In genomic region chr3:135731292-135732047, GRCm38 (mm10) we compare ENCODE assay signal across 8 mouse cellular contexts. TPM values are rescaled to one million over a fixed set of nuclear protein-coding genes. Genes with fewer than 3 reads are reported as not detected.
DNase-seq lines count a peak whose midpoint lies in the region; ATAC-seq and TF ChIP-seq lines count a peak whose summit lies in the region.

No protein-coding gene starts in this region.

- TF ChIP-seq CTCF in gastrocnemius, adult 2 months (IDR thresholded peaks at IDR 0.05): peak; percentile 95

- intact Hi-C loops in gastrocnemius, adult 2 months (cut with DNase I): loop anchor here (1.0 to 5.0 kb wide), 3 partner anchors 101 to 439 kb away; no protein-coding TSS in a partner anchor

- H3K4me3 ChIP-seq in gastrocnemius, adult 2 months: no peak overlapping the region
- no peak overlapping the region for H3K4me3 ChIP-seq in hindbrain, embryonic 16.5 days (ENCODE audit: low read length)

- ATAC-seq in hindbrain, embryonic 16.5 days: peak; percentile 89

- no peaks in the 10 kb centered on the region for H3K9me3 ChIP-seq in hindbrain, embryonic 16.5 days (ENCODE audit: control insufficient read depth, low read length)

- peak; percentile 80 for DNase-seq in WW6 (ENCODE audit: low read depth, low spot score)
- DNase-seq in cerebellum, postnatal 4 days (ENCODE audit: low spot score in 2 of 2): peak; percentile 79 to 93
- DNase-seq in gastrocnemius, adult 2 months: peak; percentile 88
- DNase-seq in left cerebral cortex, adult 11 months (ENCODE audit: low spot score): peak; percentile 98
- DNase-seq in lung, postnatal 36 days: peak; percentile 99
- peak; percentile 96 for DNase-seq in right cerebral cortex, adult 18-20 months
- peak; percentile 88 to 89 for DNase-seq in urinary bladder, postnatal 36 days (ENCODE audit: low spot score in 2 of 2)

- no peaks in the 10 kb centered on the region for H3K4me1 ChIP-seq in hindbrain, embryonic 16.5 days (ENCODE audit: control insufficient read depth, insufficient read depth, low read depth, low read length)

- no peak overlapping the region for H3K4me2 ChIP-seq in hindbrain, embryonic 16.5 days (ENCODE audit: low read length)

- no peaks in the 10 kb centered on the region for H3K27me3 ChIP-seq in hindbrain, embryonic 16.5 days (replicated peaks; ENCODE audit: control insufficient read depth, insufficient read depth, low read length)

- 34% methylated on average over 17 of the region's 17 CpGs for WGBS in hindbrain, embryonic 16.5 days

- no peaks in the 10 kb centered on the region for H3K36me3 ChIP-seq in hindbrain, embryonic 16.5 days (ENCODE audit: control insufficient read depth, insufficient read depth, low read length)

- H3K27ac ChIP-seq in gastrocnemius, adult 2 months: no peak overlapping the region
- H3K27ac ChIP-seq in hindbrain, embryonic 16.5 days (ENCODE audit: low read depth, low read length): no peak overlapping the region

- no peak overlapping the region for H3K9ac ChIP-seq in hindbrain, embryonic 16.5 days (ENCODE audit: low read depth, low read length)

RNA-seq across cellular contexts. Expression of gene Nfkb1, which starts 40.1 kb away (rescaled TPM):
- total RNA-seq in gastrocnemius, adult 2 months (2021): 10 to 100 TPM; 19.9 to 22.1 TPM
- 7.5 and 7.8 TPM in 2 replicates for polyA plus RNA-seq in hindbrain, embryonic 16.5 days (2015; fragmentation: Nextera tagmentation; extraction: Ambion mirVana)
